Comparison of ENCODE assay signal across 21 mouse cellular contexts in genomic region chr14:103937700-103938099, GRCm38 (mm10).
A peak's percentile ranks its signal among the peaks of the same experiment; 100 is the strongest.
DNase-seq lines count a peak whose midpoint lies in the region; ATAC-seq and TF ChIP-seq lines count a peak whose summit lies in the region.
"Had no signal": no experiment of that assay in that cellular context is flagged by ENCODE, and none has a peak within 500 bp of the region (broad histone marks: within the 10 kb centered on the region; RNA-seq: fewer than 3 reads in every experiment).

No protein-coding gene starts in this region.

- no peaks in the 10 kb centered on the region for H3K27me3 ChIP-seq in kidney, postnatal 0 days (ENCODE audit: insufficient read depth, low read length)
- H3K27me3 ChIP-seq: CH12.LX; forebrain, embryonic 13.5 days; hindbrain, embryonic 15.5 days had no signal

- no peaks in the 10 kb centered on the region for H3K9me3 ChIP-seq in kidney, postnatal 0 days (replicated peaks; ENCODE audit: low read length)
- H3K9me3 ChIP-seq: embryonic facial prominence, embryonic 10.5 days; forebrain, embryonic 13.5 days; hindbrain, embryonic 15.5 days had no signal

- no peak overlapping the region for H3K4me2 ChIP-seq in kidney, postnatal 0 days (ENCODE audit: low read length)
- H3K4me2 ChIP-seq: forebrain, embryonic 13.5 days; heart, embryonic 11.5 days; hindbrain, embryonic 15.5 days had no signal

- H3K36me3 ChIP-seq in kidney, postnatal 0 days (ENCODE audit: insufficient read depth, low read length), result no peaks in the 10 kb centered on the region
- H3K36me3 ChIP-seq: embryonic facial prominence, embryonic 10.5 days; hindbrain, embryonic 15.5 days had no signal

- no peaks in the 10 kb centered on the region for H3K4me1 ChIP-seq in kidney, postnatal 0 days (replicated peaks; ENCODE audit: insufficient read depth, low read length)
- H3K4me1 ChIP-seq: hindbrain, embryonic 15.5 days had no signal

- peak; percentile 90 for ATAC-seq in kidney, postnatal 0 days (replicated peaks; ENCODE audit: low FRiP score, low read depth)
- ATAC-seq: forebrain, embryonic 13.5 days; Patski had no signal

- TF ChIP-seq CTCF in kidney, postnatal 0 days (IDR thresholded peaks at IDR 0.05; ENCODE audit: low read depth), result no peak

- no peak overlapping the region for H3K4me3 ChIP-seq in kidney, postnatal 0 days (replicated peaks; ENCODE audit: low read depth, low read length)
- H3K4me3 ChIP-seq: embryonic facial prominence, embryonic 10.5 days; forebrain, embryonic 13.5 days; hindbrain, embryonic 15.5 days had no signal

- WGBS in kidney, postnatal 0 days, result 73% methylated on average over 6 of the region's 6 CpGs

- peak; percentile 42 for DNase-seq in kidney, adult 18-20 months
- DNase-seq in kidney, adult 8-10 months, result peak; percentile 82 to 89
- no peak for DNase-seq in kidney, postnatal 0 days (ENCODE audit: low spot score)
- DNase-seq in kidney, postnatal 36 days, result peak; percentile 81 to 91
- no peak for DNase-seq in layer of hippocampus, adult 9-10 months (ENCODE audit: low spot score)
- no peak for DNase-seq in frontal cortex, postnatal 25 days (ENCODE audit: low spot score in 2 of 2)
- no peak for DNase-seq in yolk sac, embryonic 10.5 days (ENCODE audit: low spot score)
- DNase-seq in gastrocnemius, adult 18-20 months (ENCODE audit: low spot score), result no peak
- DNase-seq: adrenal gland, adult 8-10 months; adrenal gland, postnatal 36 days; cerebellum, adult 2 months; cerebellum, postnatal 10 days; gastrocnemius, postnatal 10 days; heart, adult 18-20 months; heart, postnatal 36 days had no signal

- no peak overlapping the region for H3K27ac ChIP-seq in kidney, postnatal 0 days
- H3K27ac ChIP-seq: embryonic facial prominence, embryonic 10.5 days; forebrain, embryonic 13.5 days; hindbrain, embryonic 15.5 days had no signal

- H3K9ac ChIP-seq in kidney, postnatal 0 days (ENCODE audit: low read depth, low read length), result no peak overlapping the region
- H3K9ac ChIP-seq: forebrain, embryonic 13.5 days; hindbrain, embryonic 15.5 days had no signal

Comparison
In these comparisons a context has a peak if more than half of its experiments do, and no peak if none do; other contexts are left out.
1. DNase-seq: peak in kidney, adult 18-20 months (single experiment), kidney, adult 8-10 months (2 of 2) and kidney, postnatal 36 days (2 of 2); none in kidney, postnatal 0 days (single experiment), layer of hippocampus, adult 9-10 months (single experiment), frontal cortex, postnatal 25 days (0 of 2), yolk sac, embryonic 10.5 days (single experiment) and gastrocnemius, adult 18-20 months (single experiment).